Mouse (Mus musculus) kidney, adult 2 months (tissue): Measurements from ENCODE around the gene Slit3. TPM values are rescaled to one million over a fixed set of nuclear protein-coding genes. Genes with fewer than 3 reads are reported as not detected.

Source experiments
- DNase-seq: peaks from one replicate; pipeline ENCODE4 v3.0.0; 2021
- H3K27ac ChIP-seq: fragments of 200-500 bp; 2 replicates; pipeline ENCODE4 v1.5.1; 2012; ENCODE audit warnings: low read depth, low read length, control low read depth, inconsistent platforms; ENCODE audit not compliant: insufficient read depth
- H3K27me3 ChIP-seq: fragments of 200-500 bp; replicated peaks from 2 replicates; pipeline ENCODE4 v1.6.1; 2012; ENCODE audit warnings: mild to moderate bottlenecking, moderate library complexity, low read length, inconsistent platforms; ENCODE audit not compliant: control insufficient read depth, insufficient read depth
- H3K36me3 ChIP-seq: fragments of 200-500 bp; 2 replicates; pipeline ENCODE4 v1.6.1; 2012; ENCODE audit warnings: mild to moderate bottlenecking, moderate library complexity, low read length, inconsistent platforms; ENCODE audit not compliant: control insufficient read depth, insufficient read depth
- H3K4me1 ChIP-seq: fragments of 200-500 bp; 2 replicates; pipeline ENCODE4 v1.6.1; 2011; ENCODE audit warnings: low read length; ENCODE audit not compliant: control insufficient read depth, insufficient read depth
- H3K4me3 ChIP-seq: fragments of 200-500 bp; 2 replicates; pipeline ENCODE4 v1.5.1; 2011; ENCODE audit warnings: mild to moderate bottlenecking, low read depth, low read length, control low read depth; ENCODE audit not compliant: insufficient read depth
- CTCF ChIP-seq: fragments of 200-500 bp; conservative IDR thresholded peaks from 2 replicates; pipeline ENCODE4 v1.5.1; 2011; ENCODE audit warnings: low read depth, mild to moderate bottlenecking, control low read depth, low read length, moderate library complexity, mixed read lengths; ENCODE audit not compliant: insufficient read depth, insufficient read length
- POLR2A ChIP-seq: fragments of 200-500 bp; IDR thresholded peaks from one replicate; pipeline ENCODE4 v1.6.1; 2011; ENCODE audit warnings: low read depth, low read length, control low read depth
- WGBS: fragments of 180-500 bp; shearing (Covaris S2); methylation state at CpG from one replicate; pipeline ENCODE4 v1.1.7; 2018; 5-methylcytosine and 5-hydroxymethylcytosine counted together
- polyA plus RNA-seq: library from polyadenylated mRNA; depleted of rRNA; stranded (reverse); fragments of >200 nt; gene quantifications from 2 replicates; pipeline ENCODE4 v1.2.3, GENCODE M21; 2012

The Slit3 gene
- polyA plus RNA-seq, 1 experiment, result 8.4 TPM

GRCm38 (mm10) chr11:35668750-35669149, 547.7 kb downstream of the Slit3 start:
- Histone ChIP-seq H3K4me3 (no peak overlapping the region), H3K4me1 (no peaks in the 10 kb centered on the region), H3K36me3 (no peaks in the 10 kb centered on the region), H3K27me3 (no peaks in the 10 kb centered on the region), H3K27ac (no peak overlapping the region)
- TF ChIP-seq POLR2A (no peak), CTCF (no peak)
- 89% methylated on average over 1 of the region's 1 CpGs for WGBS
- no peak for DNase-seq

GRCm38 (mm10) chr11:35669536-35669935, 548.5 kb downstream of the Slit3 start:
- no peak for TF ChIP-seq CTCF
- no peak for TF ChIP-seq POLR2A
- no peak for DNase-seq
- no peaks in the 10 kb centered on the region for H3K36me3 ChIP-seq
- H3K4me3 ChIP-seq, result no peak overlapping the region
- WGBS, result 77% methylated on average over 5 of the region's 5 CpGs
- H3K4me1 ChIP-seq, result no peaks in the 10 kb centered on the region
- no peaks in the 10 kb centered on the region for H3K27me3 ChIP-seq
- H3K27ac ChIP-seq, result no peak overlapping the region

- Histone ChIP-seq H3K36me3 (no peaks in the 10 kb centered on the region), H3K27me3 (no peaks in the 10 kb centered on the region), H3K4me3 (no peak overlapping the region), H3K27ac (no peak overlapping the region), H3K4me1 (no peaks in the 10 kb centered on the region)
- DNase-seq, result no peak
- TF ChIP-seq POLR2A, result no peak
- no peak for TF ChIP-seq CTCF
- 80% methylated on average over 6 of the region's 6 CpGs for WGBS
Measured at GRCm38 (mm10) chr11:35670181-35670580, 549.2 kb downstream of the Slit3 start.

GRCm38 (mm10) chr11:35670746-35671145, 549.7 kb downstream of the Slit3 start:
- no peaks in the 10 kb centered on the region for H3K4me1 ChIP-seq
- H3K27me3 ChIP-seq, result no peaks in the 10 kb centered on the region
- no peak overlapping the region for H3K27ac ChIP-seq
- WGBS, result 65% methylated on average over 3 of the region's 3 CpGs
- no peak for DNase-seq
- no peaks in the 10 kb centered on the region for H3K36me3 ChIP-seq
- TF ChIP-seq CTCF, result no peak
- TF ChIP-seq POLR2A, result no peak
- no peak overlapping the region for H3K4me3 ChIP-seq

- TF ChIP-seq CTCF (no peak), POLR2A (no peak)
- Histone ChIP-seq H3K27ac (no peak overlapping the region), H3K27me3 (no peaks in the 10 kb centered on the region), H3K4me3 (no peak overlapping the region), H3K4me1 (no peaks in the 10 kb centered on the region), H3K36me3 (no peaks in the 10 kb centered on the region)
- WGBS, result 46% methylated on average over 7 of the region's 7 CpGs
- peak; percentile 28 for DNase-seq
Measured at GRCm38 (mm10) chr11:35673050-35673449, 552.0 kb downstream of the Slit3 start.

- H3K36me3 ChIP-seq, result no peaks in the 10 kb centered on the region
- DNase-seq, result no peak
- WGBS, result 92% methylated on average over 9 of the region's 9 CpGs
- H3K27me3 ChIP-seq, result no peaks in the 10 kb centered on the region
- no peaks in the 10 kb centered on the region for H3K4me1 ChIP-seq
- H3K27ac ChIP-seq, result no peak overlapping the region
- H3K4me3 ChIP-seq, result no peak overlapping the region
- TF ChIP-seq POLR2A, result no peak
- TF ChIP-seq CTCF, result no peak
Measured at GRCm38 (mm10) chr11:35674242-35674641, 553.2 kb downstream of the Slit3 start.

- Histone ChIP-seq H3K4me3 (no peak overlapping the region), H3K27me3 (no peaks in the 10 kb centered on the region), H3K36me3 (no peaks in the 10 kb centered on the region), H3K4me1 (no peaks in the 10 kb centered on the region), H3K27ac (no peak overlapping the region)
- DNase-seq, result no peak
- TF ChIP-seq POLR2A (no peak), CTCF (no peak)
- WGBS, result 33% methylated on average over 4 of the region's 4 CpGs
Measured at GRCm38 (mm10) chr11:35676744-35677143, 555.7 kb downstream of the Slit3 start.

GRCm38 (mm10) chr11:35679976-35680375, 559.0 kb downstream of the Slit3 start:
- Histone ChIP-seq H3K4me1 (no peaks in the 10 kb centered on the region), H3K27me3 (no peaks in the 10 kb centered on the region)

More at GRCm38 (mm10) chr11:35679976-35680375, 559.0 kb downstream of the Slit3 start:
- H3K4me3 ChIP-seq, result no peak overlapping the region
- 85% methylated on average over 5 of the region's 5 CpGs for WGBS
- H3K36me3 ChIP-seq, result no peaks in the 10 kb centered on the region
- no peak for TF ChIP-seq CTCF
- TF ChIP-seq POLR2A, result no peak
- no peak overlapping the region for H3K27ac ChIP-seq
- no peak for DNase-seq
